Mouse (Mus musculus) erythroblast, embryonic 14.5 days (primary cell): ENCODE data around the gene Tmem255b.

ENCODE experiments used
- GATA1 ChIP-seq: IDR thresholded peaks from 2 replicates; pipeline ENCODE4 v1.6.1; 2012; ENCODE audit warnings: low read length, inconsistent platforms, mixed read lengths
- TAL1 ChIP-seq: IDR thresholded peaks from 3 replicates; pipeline ENCODE4 v1.6.1; 2012; ENCODE audit warnings: low read length, inconsistent platforms, mixed read lengths

DNA sequence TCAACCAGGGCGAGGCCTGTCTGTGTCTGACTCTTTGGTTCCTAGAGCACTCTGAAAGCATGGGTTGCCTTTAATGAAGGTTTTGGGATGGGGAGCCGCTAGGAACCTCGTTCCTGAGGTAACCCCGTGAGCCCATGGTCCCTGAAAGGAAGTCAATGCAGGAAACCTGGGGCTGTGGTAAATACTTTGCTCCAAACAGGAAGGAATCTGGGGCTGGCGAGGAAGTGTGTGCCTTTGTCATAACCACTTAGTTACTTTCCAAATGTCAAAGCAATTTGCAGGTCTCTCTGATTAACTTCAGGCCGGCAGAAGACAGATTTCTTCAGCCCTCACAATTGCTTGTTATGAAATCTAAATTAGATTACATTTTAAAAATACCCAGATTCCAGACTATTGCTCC is 7.6 kb upstream of the Tmem255b start:
- TF ChIP-seq GATA1 (no peak), TAL1 (no peak)
